Mouse (Mus musculus) embryonic fibroblast, embryonic 13.5 days (primary cell): ENCODE measurements at regions not wholly inside any gene's neighbourhood (a gene's known extent, or its start where the extent isn't known, plus 50 kb on each side); places are given as distances from the start of the nearest gene placed in this dataset.

Experiments used
- CTCF ChIP-seq: IDR thresholded peaks from 2 replicates; pipeline ENCODE4 v1.5.1; 2011; ENCODE audit warnings: mild to moderate bottlenecking, control low read depth, low read length, moderate library complexity, borderline replicate concordance; ENCODE audit not compliant: insufficient read depth
- POLR2A ChIP-seq: IDR thresholded peaks from 2 replicates; pipeline ENCODE4 v1.6.1; 2011; ENCODE audit warnings: low read depth, mild to moderate bottlenecking, control low read depth, low read length, moderate library complexity

GRCm38 (mm10) chr17:66259697-66260096 lies 136.4 kb downstream of the Ddx11 start:
- no peak for TF ChIP-seq CTCF
- no peak for TF ChIP-seq POLR2A
